Mouse (Mus musculus): Measurements from ENCODE around the gene Hes7.

- TF ChIP-seq GATA1 (IDR thresholded peaks at IDR 0.05; ENCODE audit: borderline replicate concordance, low read length) (no peak), FLI1 (IDR thresholded peaks at IDR 0.05; ENCODE audit: low read length) (no peak)
Measured at GRCm38 (mm10) chr11:69122336-69122951, 2.2 kb downstream of the Hes7 start, which contains the start of gene 9130213A22Rik.

All from megakaryocyte, embryonic 14.5 days (primary cell).